Mouse (Mus musculus) ES-Bruce4 (cell line): Measurements from ENCODE around the gene Hs3st2.

ENCODE experiments used
- CTCF ChIP-seq: IDR thresholded peaks from one replicate; pipeline ENCODE4 v1.8.1; 2011; ENCODE audit warnings: low read depth, low read length
- EP300 ChIP-seq: IDR thresholded peaks from 2 replicates; pipeline ENCODE4 v1.6.1; 2011; ENCODE audit warnings: low read depth, low read length; ENCODE audit not compliant: insufficient read depth
- POLR2A ChIP-seq: IDR thresholded peaks from one replicate; pipeline ENCODE4 v1.8.1; 2011; ENCODE audit warnings: low read length; ENCODE audit not compliant: insufficient read depth

GRCm38 (mm10) chr7:121410716-121411506, 19.3 kb downstream of the Hs3st2 start:
- TF ChIP-seq CTCF (no peak), POLR2A (no peak), EP300 (no peak)
